Mouse (Mus musculus): ENCODE results near the gene Psmd12.

Psmd12 gene

GRCm38 (mm10) chr11:107510362-107511269, 31.3 kb downstream of the Psmd12 start:
- DNase-seq (ENCODE audit: low read depth) = no peak

- peak; percentile 66 for DNase-seq (ENCODE audit: low read depth)
These were observed 32.7 kb downstream of the Psmd12 start for GRCm38 (mm10) chr11:107511954-107512353.

DNA sequence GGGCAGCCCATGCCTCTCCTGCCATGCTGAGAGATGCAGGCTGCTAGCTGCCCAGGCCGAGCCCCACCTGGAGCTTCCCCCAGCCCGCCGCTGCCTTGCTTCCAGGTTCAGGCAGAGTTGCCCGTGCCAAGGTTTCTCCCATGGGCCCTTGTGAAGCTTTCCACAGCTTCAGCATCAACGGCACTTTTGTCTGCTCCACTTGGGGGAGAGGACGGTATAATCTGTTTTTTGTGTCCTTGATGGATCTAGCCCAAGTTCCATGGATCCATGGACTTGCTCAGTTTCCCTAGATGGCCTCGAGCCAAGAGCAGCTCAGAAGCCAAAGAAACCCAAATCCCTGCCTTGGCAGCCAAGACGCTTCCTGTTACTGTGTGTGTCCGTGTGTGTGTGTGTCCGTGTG, 33.8 kb downstream of the Psmd12 start:
- DNase-seq (ENCODE audit: low read depth) = no peak

DNA sequence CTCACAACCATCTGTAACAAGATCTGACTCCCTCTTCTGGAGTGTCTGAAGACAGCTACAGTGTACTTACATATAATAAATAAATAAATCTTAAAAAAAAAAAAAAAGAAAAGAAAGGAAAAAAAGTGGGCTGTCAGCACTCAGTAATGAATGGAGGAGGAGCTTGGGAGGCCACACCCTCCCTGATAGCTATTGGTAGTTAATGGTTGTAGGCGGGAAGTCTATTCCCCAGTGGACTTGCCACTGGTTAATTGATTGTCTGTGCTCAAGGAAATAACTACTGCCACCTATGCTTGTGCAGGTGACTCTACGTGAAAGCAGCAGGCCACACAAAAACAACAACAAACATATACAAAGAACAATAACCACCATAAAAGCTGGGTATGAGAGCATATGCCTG, 37.1 kb downstream of the Psmd12 start:
- no peak for DNase-seq (ENCODE audit: low read depth)

DNA sequence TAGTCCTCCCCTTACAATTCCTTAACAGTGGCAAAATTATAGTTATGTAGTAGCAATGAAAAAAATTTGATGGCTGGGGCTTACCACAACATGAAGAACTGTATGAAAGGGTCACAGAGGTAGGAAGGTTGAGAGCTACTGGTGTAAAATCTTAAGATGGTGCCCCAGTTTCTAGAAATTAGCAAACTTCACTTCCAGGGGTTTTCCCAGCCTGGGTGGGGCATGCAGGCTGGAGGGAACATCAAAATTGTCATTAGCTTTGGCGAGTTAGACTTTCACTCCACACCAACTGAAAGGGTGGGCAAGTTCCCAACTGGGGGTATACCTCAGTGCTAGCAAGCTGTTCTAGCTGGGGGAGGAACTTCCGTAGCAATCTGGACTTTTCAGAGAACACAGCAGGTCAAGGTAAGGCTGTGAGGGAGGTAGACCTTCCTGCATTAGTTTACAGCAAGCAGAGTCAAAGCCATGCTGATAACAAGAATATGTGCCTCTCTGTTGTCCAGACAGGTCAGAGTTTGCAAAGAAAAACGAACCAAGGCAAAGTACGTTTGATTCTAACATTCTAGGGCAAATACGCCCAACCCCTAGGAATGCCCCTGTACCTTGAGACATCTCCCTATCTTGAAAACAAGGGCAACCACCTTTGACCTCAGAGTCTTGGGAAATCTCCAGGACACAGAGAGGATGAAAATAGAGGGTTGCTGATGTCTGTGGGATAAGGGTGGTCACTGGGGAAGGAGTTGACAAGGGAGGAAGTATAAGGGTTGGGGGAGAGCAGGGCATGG, 39.6 kb downstream of the Psmd12 start:
- DNase-seq (ENCODE audit: low read depth) = no peak

GRCm38 (mm10) chr11:107521153-107521552, 41.9 kb downstream of the Psmd12 start:
- DNase-seq (ENCODE audit: low read depth) = no peak

GRCm38 (mm10) chr11:107524966-107525365, 45.7 kb downstream of the Psmd12 start:
- DNase-seq (ENCODE audit: low read depth) = no peak

GRCm38 (mm10) chr11:107527632-107528031, 48.3 kb downstream of the Psmd12 start:
- no peak for DNase-seq (ENCODE audit: low read depth)

DNA sequence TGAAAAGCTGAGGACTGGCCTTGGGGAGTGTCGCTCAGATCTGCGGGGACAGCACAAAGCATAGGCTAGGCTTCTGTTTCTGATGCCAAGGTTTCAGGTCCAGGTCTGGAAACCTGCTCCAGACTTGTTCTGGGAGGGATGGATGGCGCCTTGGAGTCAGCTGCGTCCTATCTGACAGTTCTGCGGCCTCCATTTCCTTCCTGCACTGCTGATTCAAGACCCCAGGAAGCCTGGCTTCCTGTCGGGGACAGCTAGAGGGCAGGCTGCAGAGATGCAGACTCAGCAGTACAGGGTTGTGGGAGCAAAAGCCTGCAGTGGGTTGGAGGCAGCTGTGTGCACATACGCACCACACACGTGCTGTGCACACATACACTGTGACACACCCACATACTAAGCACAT, 50.0 kb downstream of the Psmd12 start:
- DNase-seq (ENCODE audit: low read depth) = no peak

DNA sequence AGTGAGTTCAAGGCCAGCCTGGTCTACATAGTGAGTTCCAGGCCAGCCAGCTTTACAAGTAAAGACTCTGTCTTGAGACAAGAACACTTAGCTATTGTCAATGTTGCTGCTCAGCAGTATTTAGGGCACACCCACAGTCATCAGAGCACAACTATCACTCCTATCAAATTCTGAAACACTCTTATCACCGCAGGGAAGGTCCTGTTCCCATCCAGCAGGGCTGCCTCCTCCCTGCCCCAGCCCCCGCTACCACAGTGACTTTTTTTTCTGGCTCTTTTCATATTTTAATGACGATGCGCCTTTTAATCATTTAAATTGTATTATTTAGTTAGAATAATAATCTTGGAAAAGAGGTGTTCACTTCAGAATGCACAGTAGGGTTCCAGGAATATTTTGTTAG, 52.2 kb downstream of the Psmd12 start:
- DNase-seq (ENCODE audit: low read depth) = no peak

- no peak for DNase-seq (ENCODE audit: low read depth)
These were observed 53.0 kb downstream of the Psmd12 start for GRCm38 (mm10) chr11:107532271-107532670.

GRCm38 (mm10) chr11:107538994-107539393, 59.7 kb downstream of the Psmd12 start:
- no peak for DNase-seq (ENCODE audit: low read depth)

DNA sequence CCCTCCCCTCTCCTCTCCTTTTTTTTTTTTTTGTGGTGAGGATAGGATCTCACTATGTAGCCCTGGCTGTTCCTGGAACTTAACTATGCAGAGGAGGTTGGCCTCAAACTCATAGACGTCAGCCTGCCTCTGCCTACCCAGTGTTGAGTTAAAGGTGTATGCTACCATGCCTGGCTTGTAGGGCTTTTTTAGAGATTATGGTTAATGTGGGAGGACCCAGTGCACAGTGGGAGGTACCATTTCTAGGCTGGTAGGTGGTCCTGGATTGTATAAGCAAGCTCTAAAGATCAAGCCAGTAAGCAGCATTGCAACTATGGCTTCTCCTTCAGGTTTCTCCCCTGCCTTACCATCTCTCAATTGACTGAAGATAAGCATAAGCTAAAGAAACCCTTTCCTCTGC, 61.1 kb downstream of the Psmd12 start:
- no peak for DNase-seq (ENCODE audit: low read depth)

- DNase-seq (ENCODE audit: low read depth) = no peak
These were observed 66.6 kb downstream of the Psmd12 start for GRCm38 (mm10) chr11:107545747-107546476.

GRCm38 (mm10) chr11:107546667-107547301, 67.5 kb downstream of the Psmd12 start:
- no peak for DNase-seq (ENCODE audit: low read depth)

GRCm38 (mm10) chr11:107547351-107548203, 68.3 kb downstream of the Psmd12 start, which contains the start of gene Helz:
Helz (plus strand) TSS chr11:107547930.
- DNase-seq (ENCODE audit: low read depth) = peak; percentile 70

DNA sequence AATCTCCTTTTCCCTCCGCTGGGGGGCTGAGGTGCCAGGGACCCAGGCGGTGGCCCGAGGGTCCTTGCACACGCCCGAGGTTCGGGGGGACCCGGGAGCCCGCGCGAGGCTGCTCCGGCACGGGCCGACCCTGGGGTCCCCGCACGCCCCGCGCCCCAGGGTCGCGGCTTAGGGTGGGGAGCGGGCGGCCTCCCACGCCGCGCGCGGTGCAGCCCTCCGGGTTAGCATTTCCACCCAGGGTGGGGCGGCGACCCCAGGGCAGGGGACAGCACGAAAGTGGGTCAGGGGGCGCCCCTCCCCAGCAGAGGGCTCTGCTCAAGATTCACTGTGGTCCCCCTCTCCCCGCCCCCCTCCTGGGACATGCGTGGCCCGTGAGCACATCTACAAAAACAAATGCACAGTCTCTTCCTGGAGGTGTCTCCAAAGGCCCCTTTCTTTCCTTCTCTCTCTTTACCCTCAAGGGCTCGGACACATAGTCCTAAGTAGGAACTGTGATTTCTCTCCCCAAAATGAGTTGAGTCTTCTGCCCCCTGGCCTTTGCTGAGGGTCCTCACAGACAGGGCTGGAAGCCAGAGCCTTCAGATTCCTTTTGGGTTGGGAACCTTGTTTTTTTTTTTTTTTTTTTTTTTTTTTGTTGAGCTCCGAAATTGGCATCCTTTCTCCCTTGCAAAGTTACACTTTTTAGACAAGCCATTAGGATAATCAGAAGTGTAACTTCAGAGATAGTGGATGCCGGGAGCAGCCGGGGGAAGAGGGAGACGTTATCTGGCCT, 69.1 kb downstream of the Psmd12 start:
- no peak for DNase-seq (ENCODE audit: low read depth)

Data from c-Kit-positive CD71-positive TER-119-negative erythroid progenitor cells, embryonic 14.5 days (primary cell).